Mouse (Mus musculus) layer of hippocampus, postnatal 14 days (tissue): ENCODE measurements around the gene Sorcs3. TPM values are rescaled to one million over a fixed set of nuclear protein-coding genes. Genes with fewer than 3 reads are reported as not detected.

Experiments
- DNase-seq, 2 experiments: peaks; one replicate each; pipeline ENCODE4 v3.0.0; 2021 to 2022; ENCODE audit warnings: low spot score in 2 of 2, mixed read lengths in 1 of 2
- total RNA-seq, 2 experiments: library from RNA; stranded (reverse); gene quantifications; 2 replicates each; pipeline ENCODE4 v1.2.3; 2021

Sorcs3 gene
- total RNA-seq, 2 experiments from 2014 or later = 32.8 to 35.0 TPM

- DNase-seq = no peak
These were observed 609.2 kb downstream of the Sorcs3 start for GRCm38 (mm10) chr19:48815064-48815463.

DNA sequence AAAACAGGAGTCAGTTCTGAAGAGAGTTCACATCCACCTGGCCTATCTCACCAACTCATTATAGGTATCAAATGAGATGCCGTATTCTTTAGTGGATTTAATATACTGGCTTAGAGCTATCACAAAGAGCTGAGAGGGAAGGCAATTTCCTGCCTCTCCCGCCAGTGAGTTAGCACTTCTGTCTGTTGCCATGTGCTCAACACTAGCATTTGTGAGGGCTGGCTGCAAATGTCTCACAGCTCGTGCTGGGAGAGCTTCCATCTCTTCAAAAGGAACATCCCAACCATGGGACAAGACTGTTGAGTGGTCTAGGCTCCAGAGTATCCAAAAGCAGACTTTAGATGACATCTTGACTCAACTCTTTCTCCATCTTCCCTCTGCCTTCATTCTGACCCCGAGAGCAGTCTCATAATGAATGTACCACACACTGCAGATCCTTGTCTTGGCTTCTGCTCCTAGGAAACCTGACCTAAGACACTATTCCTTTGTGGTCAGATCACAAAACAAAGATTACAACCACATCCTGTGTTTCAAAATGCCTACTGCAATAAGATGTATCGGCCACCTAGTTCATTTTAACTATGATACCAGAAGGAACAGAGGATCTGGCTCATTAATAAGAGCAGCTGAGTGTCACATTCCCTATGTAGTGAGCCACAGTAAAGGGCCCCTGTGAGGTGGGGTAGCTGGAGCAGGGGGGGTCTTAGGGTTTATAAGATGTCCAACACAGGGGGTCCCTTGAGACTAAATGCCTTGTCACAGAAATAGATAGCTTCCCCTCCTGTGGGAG, 614.9 kb downstream of the Sorcs3 start:
- DNase-seq = peak; percentile 4 to 54

DNA sequence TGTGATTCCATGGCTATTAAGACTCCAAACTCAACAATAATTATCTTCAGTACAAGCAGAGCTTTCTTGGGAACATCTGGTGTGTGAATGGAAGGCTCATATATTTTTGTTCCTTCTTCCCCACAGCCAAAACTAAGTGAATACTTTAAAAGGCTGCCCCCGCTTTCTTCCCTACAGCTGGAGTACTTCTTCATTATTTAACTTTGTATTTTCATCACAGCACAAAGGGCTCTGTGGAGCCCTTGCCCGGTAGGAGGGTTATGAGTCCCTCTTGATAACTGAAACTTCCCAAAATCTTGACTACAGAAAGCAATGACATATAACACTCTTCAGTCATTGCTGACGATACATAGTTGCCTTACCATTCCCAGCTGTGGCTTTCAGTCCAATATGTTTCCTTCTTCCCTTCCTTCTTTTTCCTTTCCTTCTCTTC, 615.5 kb downstream of the Sorcs3 start:
- no peak for DNase-seq

- DNase-seq = peak; percentile 14 to 39
These were observed 628.5 kb downstream of the Sorcs3 start for GRCm38 (mm10) chr19:48834342-48834741.

DNA sequence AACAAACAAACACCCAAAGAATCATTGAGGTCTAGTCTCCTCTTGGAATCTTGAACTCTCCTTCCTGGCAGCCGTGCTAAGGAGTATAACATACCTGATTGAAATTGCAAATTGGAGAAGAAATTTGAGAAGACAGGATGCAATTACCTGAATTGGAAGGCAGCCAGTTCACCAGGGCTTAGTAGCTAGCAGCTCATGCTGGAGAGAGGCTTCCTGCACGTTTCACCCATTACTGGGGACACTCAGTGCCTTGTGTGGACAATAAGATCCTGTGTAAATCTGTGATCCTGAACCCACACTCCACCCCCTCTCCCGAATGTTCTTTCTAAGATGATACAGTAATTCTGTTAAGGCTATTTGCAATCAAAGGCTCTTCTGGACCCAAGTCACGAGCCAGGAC, 633.6 kb downstream of the Sorcs3 start:
- DNase-seq = no peak

GRCm38 (mm10) chr19:48847700-48848099, 641.9 kb downstream of the Sorcs3 start:
- DNase-seq = no peak

DNA sequence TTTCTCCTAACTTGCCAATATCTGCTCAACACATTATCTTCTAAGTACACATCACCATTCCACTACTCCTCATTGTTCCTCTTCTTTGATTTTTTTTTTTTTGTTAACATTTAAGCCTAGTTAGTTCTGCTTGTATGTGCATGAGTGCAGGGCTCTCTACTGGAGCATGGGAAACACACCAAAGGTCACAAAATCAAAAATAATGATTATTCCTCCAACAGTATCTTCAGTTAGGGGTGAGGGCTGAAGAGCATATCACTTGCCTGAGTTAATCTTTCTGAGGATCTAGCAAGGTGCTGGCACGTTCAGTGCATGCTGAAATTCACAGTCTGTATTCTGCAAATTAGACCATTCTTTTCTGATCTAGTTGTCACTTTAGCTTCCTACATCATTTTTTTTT, 644.6 kb downstream of the Sorcs3 start:
- DNase-seq = no peak
